Mouse (Mus musculus): ENCODE measurements around the gene Ccdc162.

DNA sequence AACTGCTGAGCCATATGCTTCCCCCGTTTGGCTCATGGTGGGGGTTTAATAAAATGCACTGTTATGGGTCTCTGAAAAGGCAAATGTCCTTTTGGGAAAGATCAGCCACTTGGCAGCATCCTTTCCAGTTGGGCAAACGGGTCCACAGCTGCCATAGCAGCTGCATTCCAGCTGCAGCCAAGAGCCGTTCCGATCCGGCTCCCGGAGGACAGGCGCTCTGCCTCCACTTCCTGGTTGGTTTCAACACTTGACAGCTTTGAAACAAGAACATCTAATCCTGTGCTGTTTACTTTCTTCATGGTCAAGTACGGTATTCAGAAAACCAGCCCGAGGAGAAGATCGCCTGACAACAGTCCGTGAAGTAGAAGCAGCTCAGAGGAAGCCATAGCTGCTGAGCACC lies 19.4 kb downstream of the Ccdc162 start:
- TF ChIP-seq CTCF (IDR thresholded peaks at IDR 0.05; ENCODE audit: low read depth) (no peak), EP300 (IDR thresholded peaks at IDR 0.05; ENCODE audit: low read depth) (no peak)

Data from heart, postnatal 0 days (tissue).